Mouse (Mus musculus): ENCODE data around the gene Arpp21.

DNA sequence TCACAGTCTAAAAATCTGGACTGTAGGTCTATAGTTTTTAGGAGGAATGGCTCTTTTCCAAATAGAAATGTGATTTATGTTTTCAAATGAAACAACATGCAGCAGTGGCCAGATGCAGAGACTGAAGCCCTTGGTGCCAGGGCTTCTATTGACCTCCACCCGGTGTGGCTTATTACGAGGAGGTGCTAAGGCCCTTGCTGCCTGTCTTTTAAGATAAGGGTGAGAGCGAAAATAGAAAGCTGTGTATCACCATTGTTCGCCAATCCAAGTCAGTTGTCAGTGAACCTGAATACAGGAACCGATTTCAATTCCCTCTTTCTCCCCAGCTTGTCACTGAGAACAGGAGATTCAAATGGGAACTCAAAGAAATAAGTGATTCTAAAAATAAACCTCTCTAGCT lies 57.3 kb downstream of the Arpp21 start:
- TF ChIP-seq POLR2A (IDR thresholded peaks at IDR 0.05; ENCODE audit: extremely low read depth, insufficient read depth, low read length) (no peak), CTCF (IDR thresholded peaks at IDR 0.05; ENCODE audit: low read depth, low read length) (no peak)

Measured in liver, adult 2 months (tissue).